ENCODE assay signal across 10 mouse cellular contexts in the genomic region with DNA sequence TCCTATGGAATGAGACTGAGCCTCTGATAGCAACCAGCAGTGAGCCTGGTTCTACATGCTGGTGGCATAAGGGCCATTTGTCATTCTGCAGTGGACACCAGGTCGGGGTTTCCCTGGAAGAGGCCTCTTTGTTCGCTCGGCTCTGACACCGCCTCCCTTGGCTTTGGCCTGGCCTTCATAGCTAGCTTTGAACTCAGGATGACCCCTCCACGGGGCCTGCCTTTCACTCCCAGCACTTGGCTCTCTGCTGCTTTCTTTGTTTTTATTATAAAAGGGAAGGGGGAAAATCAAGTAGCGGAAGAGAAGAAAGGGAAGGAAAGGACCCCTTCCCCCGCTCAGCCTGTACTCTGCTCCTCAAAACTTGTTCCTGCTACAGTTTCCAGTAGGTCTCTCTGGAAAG. TPM values are rescaled to one million over a fixed set of nuclear protein-coding genes. Genes with fewer than 3 reads are reported as not detected.
DNase-seq lines count a peak whose midpoint lies in the region; ATAC-seq lines count a peak whose summit lies in the region.
"Had no signal": no experiment of that assay in that cellular context is flagged by ENCODE, and none has a peak within 500 bp of the region (broad histone marks: within the 10 kb centered on the region; RNA-seq: fewer than 3 reads in every experiment).

No protein-coding gene starts in this region.

- H3K27me3 ChIP-seq in forebrain, embryonic 12.5 days = peaks cover 66% of the 10 kb centered on the region
- H3K27me3 ChIP-seq in forebrain, embryonic 11.5 days (ENCODE audit: control insufficient read depth, insufficient read depth, low read length) = peaks cover 17% of the 10 kb centered on the region
- peaks cover 83% of the 10 kb centered on the region for H3K27me3 ChIP-seq in hindbrain, embryonic 10.5 days (ENCODE audit: insufficient read depth, poor library complexity, severe bottlenecking)
- H3K27me3 ChIP-seq in limb, embryonic 15.5 days = 0 out of 2 replicates have a peak, but pooled peaks cover 1% of the 10 kb centered on the region

- 8% methylated on average over 7 of the region's 7 CpGs for WGBS in forebrain, embryonic 12.5 days
- WGBS in forebrain, embryonic 11.5 days = 6% methylated on average over 7 of the region's 7 CpGs
- 13% methylated on average over 7 of the region's 7 CpGs for WGBS in hindbrain, embryonic 10.5 days
- WGBS in limb, embryonic 15.5 days = 23% methylated on average over 7 of the region's 7 CpGs

- H3K4me1 ChIP-seq in forebrain, embryonic 12.5 days = peaks cover 48% of the 10 kb centered on the region
- no peaks in the 10 kb centered on the region; the same call in 1 of the 2 replicates for H3K4me1 ChIP-seq in forebrain, embryonic 11.5 days (replicated peaks; ENCODE audit: control insufficient read depth, insufficient read depth, low read length)
- H3K4me1 ChIP-seq in hindbrain, embryonic 10.5 days (replicated peaks) = peaks cover 77% of the 10 kb centered on the region
- peaks cover 47% of the 10 kb centered on the region for H3K4me1 ChIP-seq in limb, embryonic 15.5 days

- H3K9ac ChIP-seq in forebrain, embryonic 12.5 days = no peak overlapping the region
- no peak overlapping the region for H3K9ac ChIP-seq in forebrain, embryonic 11.5 days (ENCODE audit: low read length)
- H3K9ac ChIP-seq in limb, embryonic 15.5 days = no peak overlapping the region

- H3K4me2 ChIP-seq in forebrain, embryonic 12.5 days = no peak overlapping the region; the same call in 1 of the 2 replicates
- no peak overlapping the region for H3K4me2 ChIP-seq in forebrain, embryonic 11.5 days (ENCODE audit: low read depth, low read length, severe bottlenecking)
- H3K4me2 ChIP-seq in limb, embryonic 15.5 days = peak overlapping the region; percentile 10; the same call in 1 of the 2 replicates

- no peak for DNase-seq in forebrain, embryonic 11.5 days (ENCODE audit: low spot score)
- DNase-seq in adrenal gland, postnatal 36 days = peak; percentile 8 to 40
- peak; percentile 65 for DNase-seq in hindbrain, embryonic 10.5 days (ENCODE audit: low spot score)
- no peak for DNase-seq in cerebellum, postnatal 4 days (ENCODE audit: low spot score in 2 of 2)
- DNase-seq in right cerebral cortex, postnatal 25 days = no peak

- H3K36me3 ChIP-seq in forebrain, embryonic 12.5 days (replicated peaks) = no peaks in the 10 kb centered on the region
- H3K36me3 ChIP-seq in forebrain, embryonic 11.5 days (ENCODE audit: control insufficient read depth, insufficient read depth, low read length) = no peaks in the 10 kb centered on the region
- H3K36me3 ChIP-seq in hindbrain, embryonic 10.5 days = 0 out of 2 replicates have a peak, but pooled peaks cover 1% of the 10 kb centered on the region
- H3K36me3 ChIP-seq in limb, embryonic 15.5 days = 0 out of 2 replicates have a peak, but pooled peaks cover 3% of the 10 kb centered on the region

- ATAC-seq in forebrain, embryonic 12.5 days (ENCODE audit: low FRiP score) = no peak
- ATAC-seq in forebrain, embryonic 11.5 days (replicated peaks; ENCODE audit: low FRiP score) = no peak
- 0 out of 2 replicates have a peak, but pooled peaks have one; percentile 37 for ATAC-seq in limb, embryonic 15.5 days (ENCODE audit: insufficient number of reproducible peaks, low FRiP score, low TSS enrichment, low read depth)
- no peak for ATAC-seq in erythroblast, adult 5-6 weeks (replicated peaks; ENCODE audit: low FRiP score, poor library complexity, severe bottlenecking)

- H3K4me3 ChIP-seq in forebrain, embryonic 12.5 days (replicated peaks) = no peak overlapping the region
- H3K4me3 ChIP-seq in forebrain, embryonic 11.5 days (ENCODE audit: low read depth, low read length) = no peak overlapping the region
- H3K4me3 ChIP-seq in hindbrain, embryonic 10.5 days = peak overlapping the region; percentile 23; the same call in 1 of the 2 replicates
- H3K4me3 ChIP-seq in limb, embryonic 15.5 days = no peak overlapping the region

- no peaks in the 10 kb centered on the region for H3K9me3 ChIP-seq in forebrain, embryonic 12.5 days
- no peaks in the 10 kb centered on the region for H3K9me3 ChIP-seq in forebrain, embryonic 11.5 days (ENCODE audit: control insufficient read depth, low read length)
- H3K9me3 ChIP-seq in hindbrain, embryonic 10.5 days = no peaks in the 10 kb centered on the region
- H3K9me3 ChIP-seq in limb, embryonic 15.5 days = no peaks in the 10 kb centered on the region

- 0 out of 2 replicates have a peak overlapping the region, but pooled peaks have one; percentile 25 for H3K27ac ChIP-seq in forebrain, embryonic 12.5 days
- H3K27ac ChIP-seq in forebrain, embryonic 11.5 days (ENCODE audit: low read depth, low read length) = no peak overlapping the region
- H3K27ac ChIP-seq in hindbrain, embryonic 10.5 days = peak overlapping the region; percentile 59
- peak overlapping the region; percentile 44 for H3K27ac ChIP-seq in limb, embryonic 15.5 days
- H3K27ac ChIP-seq: macrophage had no signal

RNA-seq across cellular contexts. Expression of gene Rbp1, which starts 7.0 kb away (rescaled TPM):
- polyA plus RNA-seq in forebrain, embryonic 12.5 days (2016; fragmentation: Nextera tagmentation; extraction: Ambion mirVana) = 42.9 and 50.9 TPM in 2 replicates
- 24.5 and 29.5 TPM in 2 replicates for polyA plus RNA-seq in forebrain, embryonic 11.5 days (2014; fragmentation: Nextera tagmentation; extraction: Ambion mirVana)
- total RNA-seq in adrenal gland, postnatal 36 days (2021) = 1 to 10 TPM; 5.5 to 5.9 TPM
- polyA plus RNA-seq in hindbrain, embryonic 10.5 days (2016; fragmentation: Nextera tagmentation; extraction: Ambion mirVana) = 29.2 and 30.2 TPM in 2 replicates
- polyA plus RNA-seq in limb, embryonic 15.5 days (2015; fragmentation: Nextera tagmentation; extraction: Ambion mirVana) = 34.2 and 34.5 TPM in 2 replicates
- 0.84 and 5.2 TPM in 2 replicates for total RNA-seq in erythroblast, adult 5-6 weeks (2015; ENCODE audit: low replicate concordance)
- 0.70 TPM in 1 of 2 replicates, not detected in the other for total RNA-seq in erythroblast, adult 5-6 weeks (2017; ENCODE audit: low replicate concordance)

RNA-seq across cellular contexts. Expression of gene Rbp2, which starts 56.1 kb away (rescaled TPM):
- not detected in 2 replicates for polyA plus RNA-seq in forebrain, embryonic 12.5 days (2016; fragmentation: Nextera tagmentation; extraction: Ambion mirVana)
- not detected in 2 replicates for polyA plus RNA-seq in forebrain, embryonic 11.5 days (2014; fragmentation: Nextera tagmentation; extraction: Ambion mirVana)
- total RNA-seq in adrenal gland, postnatal 36 days (2021) = not detected
- polyA plus RNA-seq in hindbrain, embryonic 10.5 days (2016; fragmentation: Nextera tagmentation; extraction: Ambion mirVana) = 0.77 and 1.0 TPM in 2 replicates
- polyA plus RNA-seq in limb, embryonic 15.5 days (2015; fragmentation: Nextera tagmentation; extraction: Ambion mirVana) = 33.1 and 44.4 TPM in 2 replicates
- total RNA-seq in erythroblast, adult 5-6 weeks (2015; ENCODE audit: low replicate concordance) = not detected in 2 replicates
- total RNA-seq in erythroblast, adult 5-6 weeks (2017; ENCODE audit: low replicate concordance) = not detected in 2 replicates
- total RNA-seq: common myeloid progenitor, adult 5-6 weeks had no signal
- polyA plus RNA-seq: macrophage had no signal

Comparison
In these comparisons a context has a peak if more than half of its experiments do, and no peak if none do; other contexts are left out.
1. DNase-seq: peak in adrenal gland, postnatal 36 days (2 of 2) and hindbrain, embryonic 10.5 days (single experiment); none in forebrain, embryonic 11.5 days (single experiment), cerebellum, postnatal 4 days (0 of 2) and right cerebral cortex, postnatal 25 days (single experiment).
2. RNA of gene Rbp2, which starts 56.1 kb away (polyA plus RNA-seq): 33.1 to 44.4 TPM in limb, embryonic 15.5 days; 0.77 to 1.0 TPM in hindbrain, embryonic 10.5 days, not detected in forebrain, embryonic 11.5 days and not detected in forebrain, embryonic 12.5 days; every median in the first group is over 10 times any median in the second.